Mouse (Mus musculus) liver, adult 2 months (tissue): Measurements from ENCODE around the gene Uck2. TPM values are rescaled to one million over a fixed set of nuclear protein-coding genes. Genes with fewer than 3 reads are reported as not detected.

Experiments used
- DNase-seq: peaks from one replicate; pipeline ENCODE4 v3.0.0-alpha.2; 2011; ENCODE audit warnings: low read depth, low spot score; ENCODE audit errors: extremely low read depth
- H3K27ac ChIP-seq: fragments of 200-500 bp; replicated peaks from 2 replicates; pipeline ENCODE4 v1.5.1; 2012; ENCODE audit warnings: low read depth, mild to moderate bottlenecking, control low read depth, inconsistent platforms, low read length; ENCODE audit not compliant: insufficient read depth
- H3K27me3 ChIP-seq: fragments of 200-500 bp; 2 replicates; pipeline ENCODE4 v1.6.1; 2012; ENCODE audit warnings: mild to moderate bottlenecking, moderate library complexity, low read length, inconsistent platforms; ENCODE audit not compliant: control insufficient read depth, insufficient read depth
- H3K36me3 ChIP-seq: fragments of 200-500 bp; 2 replicates; pipeline ENCODE4 v1.6.1; 2012; ENCODE audit warnings: low read length, inconsistent platforms; ENCODE audit not compliant: control insufficient read depth, insufficient read depth
- H3K4me1 ChIP-seq: fragments of 200-500 bp; 2 replicates; pipeline ENCODE4 v1.6.1; 2011; ENCODE audit warnings: low read length; ENCODE audit not compliant: control insufficient read depth, insufficient read depth
- H3K4me3 ChIP-seq: fragments of 200-500 bp; 2 replicates; pipeline ENCODE4 v1.5.1; 2011; ENCODE audit warnings: low read depth, mild to moderate bottlenecking, control low read depth, low read length, moderate library complexity; ENCODE audit not compliant: insufficient read depth
- H3K79me2 ChIP-seq: fragments of 200-500 bp; 2 replicates; pipeline ENCODE4 v1.6.1; 2012; ENCODE audit warnings: inconsistent platforms, mild to moderate bottlenecking, low read length, moderate library complexity; ENCODE audit not compliant: control insufficient read depth, insufficient read depth
- H3K9ac ChIP-seq: fragments of 200-500 bp; 2 replicates; pipeline ENCODE4 v1.6.1; 2012; ENCODE audit warnings: low read depth, mild to moderate bottlenecking, control low read depth, inconsistent platforms, low read length
- CTCF ChIP-seq: fragments of 200-500 bp; IDR thresholded peaks from 2 replicates; pipeline ENCODE4 v1.5.1; 2011; ENCODE audit warnings: low read depth, low read length, control low read depth
- POLR2A ChIP-seq: fragments of 200-500 bp; IDR thresholded peaks from 2 replicates; pipeline ENCODE4 v1.6.1; 2011; ENCODE audit warnings: low read length, control low read depth; ENCODE audit not compliant: insufficient read depth; ENCODE audit errors: extremely low read depth
- WGBS: fragments of 180-500 bp; shearing (Covaris S2); methylation state at CpG from one replicate; pipeline ENCODE4 v1.1.7; 2018; 5-methylcytosine and 5-hydroxymethylcytosine counted together
- polyA plus RNA-seq: library from polyadenylated mRNA; depleted of rRNA; stranded (reverse); fragments of >200 nt; gene quantifications from 2 replicates; pipeline ENCODE4 v1.2.3, GENCODE M21; 2012
- total RNA-seq: library from RNA; depleted of rRNA; stranded (reverse); fragments of >200 nt; gene quantifications from 2 replicates; pipeline ENCODE4 v1.2.3, GENCODE M21; 2014

The Uck2 gene
- total and polyA plus RNA-seq, 2 experiments: 7.0 to 7.3 TPM

GRCm38 (mm10) chr1:167240361-167240760, 44.8 kb downstream of the Uck2 start:
- Histone ChIP-seq H3K4me3 (no peak overlapping the region), H3K27ac (no peak overlapping the region), H3K4me1 (peaks cover 1% of the 10 kb centered on the region; the same call in 1 of the 2 replicates), H3K36me3 (no peaks in the 10 kb centered on the region), H3K79me2 (peaks cover 3% of the 10 kb centered on the region; the same call in 1 of the 2 replicates), H3K27me3 (no peaks in the 10 kb centered on the region), H3K9ac (no peak overlapping the region)
- 83% methylated on average over 5 of the region's 5 CpGs for WGBS
- TF ChIP-seq CTCF (no peak), POLR2A (no peak)
- no peak for DNase-seq

DNA sequence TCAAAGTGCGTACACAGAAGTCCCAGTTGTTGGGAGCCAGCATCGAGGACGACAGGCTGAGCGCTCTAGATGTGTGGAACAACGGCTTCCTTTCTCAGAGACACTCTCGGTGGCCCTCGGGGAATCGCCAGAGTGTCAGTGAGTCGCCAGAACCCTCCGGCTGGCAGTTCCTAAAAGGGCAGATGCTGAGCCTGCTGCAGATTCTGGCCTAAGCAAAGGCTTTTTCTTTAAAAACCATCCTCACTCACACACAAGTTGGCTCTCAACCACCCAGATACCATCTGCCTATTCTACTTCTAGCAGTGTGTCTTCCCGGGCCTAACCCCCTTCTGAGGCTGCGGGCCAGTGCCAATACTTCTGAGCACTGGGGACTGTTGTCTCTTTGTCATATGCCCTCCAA, 45.2 kb downstream of the Uck2 start:
- no peak overlapping the region for H3K27ac ChIP-seq
- no peaks in the 10 kb centered on the region for H3K27me3 ChIP-seq
- DNase-seq: no peak
- TF ChIP-seq CTCF: no peak
- no peak for TF ChIP-seq POLR2A
- no peak overlapping the region for H3K9ac ChIP-seq
- 86% methylated on average over 12 of the region's 12 CpGs for WGBS
- peaks cover 3% of the 10 kb centered on the region; the same call in 1 of the 2 replicates for H3K79me2 ChIP-seq
- no peak overlapping the region for H3K4me3 ChIP-seq
- no peaks in the 10 kb centered on the region for H3K36me3 ChIP-seq
- peaks cover 1% of the 10 kb centered on the region; the same call in 1 of the 2 replicates for H3K4me1 ChIP-seq

DNA sequence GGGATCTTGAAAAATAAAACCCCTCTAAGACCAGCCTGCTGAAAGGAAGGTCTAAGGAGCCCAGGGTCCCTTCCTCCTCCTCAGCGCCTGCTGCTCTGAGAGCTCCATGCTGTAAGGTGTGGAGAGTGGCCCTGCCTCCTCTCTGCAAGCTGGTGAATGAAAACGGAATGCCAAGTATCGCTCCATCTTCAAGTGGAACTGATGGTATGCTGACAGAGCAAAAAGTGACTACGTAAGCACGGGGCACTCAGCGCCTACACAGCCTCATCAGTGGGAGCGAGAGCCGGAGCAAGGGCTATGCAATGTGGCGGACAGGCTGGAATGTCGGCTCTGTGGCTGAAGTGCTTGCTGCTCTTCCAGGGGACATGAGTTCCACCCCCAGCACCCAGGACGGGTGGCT, 47.3 kb downstream of the Uck2 start:
- no peak for TF ChIP-seq POLR2A
- no peak for TF ChIP-seq CTCF
- no peak overlapping the region for H3K27ac ChIP-seq
- no peak overlapping the region for H3K4me3 ChIP-seq
- no peak overlapping the region for H3K9ac ChIP-seq
- 85% methylated on average over 11 of the region's 11 CpGs for WGBS
- H3K36me3 ChIP-seq: no peaks in the 10 kb centered on the region
- DNase-seq: no peak
- H3K79me2 ChIP-seq: peaks cover 3% of the 10 kb centered on the region; the same call in 1 of the 2 replicates
- H3K27me3 ChIP-seq: no peaks in the 10 kb centered on the region
- H3K4me1 ChIP-seq: no peaks in the 10 kb centered on the region

DNA sequence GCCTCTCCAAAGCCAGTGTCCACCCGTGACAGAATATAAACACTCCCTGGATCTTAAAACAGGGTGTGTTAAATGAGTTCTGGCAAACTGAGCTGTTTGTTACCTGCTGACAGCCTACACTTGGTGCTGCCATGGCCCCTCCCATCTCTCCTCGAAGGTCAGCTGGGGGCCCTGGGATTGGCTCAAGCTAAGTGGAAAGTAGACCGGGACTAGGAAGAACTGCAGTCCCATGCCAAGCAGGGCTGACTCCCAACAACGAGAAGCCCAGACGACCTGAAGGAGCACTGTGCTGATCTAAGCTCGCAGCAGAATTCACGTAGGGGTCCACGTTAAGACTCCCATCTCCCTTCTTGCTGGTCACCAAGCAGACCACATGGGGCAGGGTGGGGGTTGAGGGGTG, 48.3 kb downstream of the Uck2 start:
- H3K4me1 ChIP-seq: no peaks in the 10 kb centered on the region
- no peaks in the 10 kb centered on the region for H3K79me2 ChIP-seq
- H3K27me3 ChIP-seq: no peaks in the 10 kb centered on the region
- TF ChIP-seq CTCF: no peak
- no peak for TF ChIP-seq POLR2A
- H3K4me3 ChIP-seq: no peak overlapping the region
- H3K9ac ChIP-seq: no peak overlapping the region
- H3K36me3 ChIP-seq: no peaks in the 10 kb centered on the region
- no peak for DNase-seq
- 85% methylated on average over 8 of the region's 8 CpGs for WGBS
- no peak overlapping the region for H3K27ac ChIP-seq

GRCm38 (mm10) chr1:167234344-167234743, 50.8 kb downstream of the Uck2 start:
- no peaks in the 10 kb centered on the region for H3K36me3 ChIP-seq
- no peak overlapping the region for H3K9ac ChIP-seq
- H3K4me3 ChIP-seq: no peak overlapping the region
- H3K4me1 ChIP-seq: no peaks in the 10 kb centered on the region
- no peak for DNase-seq
- no peak overlapping the region for H3K27ac ChIP-seq
- no peaks in the 10 kb centered on the region for H3K79me2 ChIP-seq
- no peaks in the 10 kb centered on the region for H3K27me3 ChIP-seq
- WGBS: 97% methylated on average over 10 of the region's 10 CpGs
- no peak for TF ChIP-seq POLR2A
- TF ChIP-seq CTCF: no peak

- H3K4me3 ChIP-seq: no peak overlapping the region
- no peak for DNase-seq
- 91% methylated on average over 7 of the region's 7 CpGs for WGBS
- no peaks in the 10 kb centered on the region for H3K36me3 ChIP-seq
- TF ChIP-seq CTCF: no peak
- no peak for TF ChIP-seq POLR2A
- no peaks in the 10 kb centered on the region for H3K27me3 ChIP-seq
- no peak overlapping the region for H3K9ac ChIP-seq
- H3K4me1 ChIP-seq: no peaks in the 10 kb centered on the region
- H3K27ac ChIP-seq: no peak overlapping the region
- no peaks in the 10 kb centered on the region for H3K79me2 ChIP-seq
Observed at GRCm38 (mm10) chr1:167232918-167233317, 52.2 kb downstream of the Uck2 start.
